Mouse (Mus musculus) lung, adult 2 months (tissue): Measurements from ENCODE around the gene Scn1b. TPM values are rescaled to one million over a fixed set of nuclear protein-coding genes. Genes with fewer than 3 reads are reported as not detected.

Experiments
- DNase-seq: peaks from one replicate; pipeline ENCODE4 v3.0.0; 2022
- H3K4me1 ChIP-seq: fragments of 200-500 bp; 2 replicates; pipeline ENCODE4 v1.6.1; 2011; ENCODE audit warnings: low read length; ENCODE audit not compliant: control insufficient read depth, insufficient read depth
- H3K4me3 ChIP-seq: fragments of 200-500 bp; replicated peaks from 2 replicates; pipeline ENCODE3; 2011; ENCODE audit warnings: low read depth, mild to moderate bottlenecking, control low read depth, low read length; ENCODE audit errors: extremely low read depth
- CTCF ChIP-seq: fragments of 200-500 bp; IDR thresholded peaks from 2 replicates; pipeline ENCODE4 v1.5.1; 2011; ENCODE audit warnings: mild to moderate bottlenecking, low read length, control low read depth; ENCODE audit not compliant: insufficient read depth
- POLR2A ChIP-seq: fragments of 200-500 bp; IDR thresholded peaks from 2 replicates; pipeline ENCODE4 v1.6.1; 2011; ENCODE audit warnings: low read depth, mild to moderate bottlenecking, control low read depth, low read length, borderline replicate concordance; ENCODE audit errors: extremely low read depth
- WGBS: fragments of 180-500 bp; shearing (Covaris S2); methylation state at CpG from one replicate; pipeline ENCODE4 v1.1.7; 2018; 5-methylcytosine and 5-hydroxymethylcytosine counted together
- polyA plus RNA-seq: library from polyadenylated mRNA; depleted of rRNA; stranded (reverse); fragments of >200 nt; gene quantifications from 2 replicates; pipeline ENCODE4 v1.2.3, GENCODE M21; 2012

Scn1b gene
- polyA plus RNA-seq, 1 experiment: 43.9 TPM

DNA sequence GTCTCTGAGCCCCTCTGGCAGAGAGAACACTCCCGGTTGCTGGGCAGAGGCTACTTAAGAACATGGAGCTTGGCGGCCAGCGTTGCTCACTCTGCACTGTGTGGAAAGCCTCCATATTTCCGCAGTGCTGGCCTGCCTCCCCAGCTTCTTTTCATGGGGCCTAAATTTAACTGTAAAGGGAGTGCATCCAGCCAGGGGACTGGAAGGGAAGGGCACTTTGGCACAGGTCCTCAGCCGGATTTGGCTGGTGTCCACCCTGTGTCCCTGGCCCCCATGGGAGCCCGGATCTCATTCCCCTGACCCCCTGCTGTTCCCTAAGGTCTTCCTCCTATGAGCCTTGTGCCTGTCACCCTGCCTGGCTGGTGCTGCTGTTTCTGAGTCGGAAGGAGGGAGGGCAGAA, 8.3 kb downstream of the Scn1b start:
- no peak for DNase-seq
- Histone ChIP-seq H3K4me1 (peaks cover 6% of the 10 kb centered on the region; the same call in 1 of the 2 replicates), H3K4me3 (no peak overlapping the region)
- TF ChIP-seq CTCF (no peak), POLR2A (no peak)
- 63% methylated on average over 7 of the region's 7 CpGs for WGBS

GRCm38 (mm10) chr7:31117465-31117864, 9.3 kb downstream of the Scn1b start:
- peaks cover 6% of the 10 kb centered on the region; the same call in 1 of the 2 replicates for H3K4me1 ChIP-seq
- H3K4me3 ChIP-seq: no peak overlapping the region
- DNase-seq: no peak
- WGBS: 91% methylated on average over 11 of the region's 11 CpGs
- no peak for TF ChIP-seq CTCF
- no peak for TF ChIP-seq POLR2A

DNA sequence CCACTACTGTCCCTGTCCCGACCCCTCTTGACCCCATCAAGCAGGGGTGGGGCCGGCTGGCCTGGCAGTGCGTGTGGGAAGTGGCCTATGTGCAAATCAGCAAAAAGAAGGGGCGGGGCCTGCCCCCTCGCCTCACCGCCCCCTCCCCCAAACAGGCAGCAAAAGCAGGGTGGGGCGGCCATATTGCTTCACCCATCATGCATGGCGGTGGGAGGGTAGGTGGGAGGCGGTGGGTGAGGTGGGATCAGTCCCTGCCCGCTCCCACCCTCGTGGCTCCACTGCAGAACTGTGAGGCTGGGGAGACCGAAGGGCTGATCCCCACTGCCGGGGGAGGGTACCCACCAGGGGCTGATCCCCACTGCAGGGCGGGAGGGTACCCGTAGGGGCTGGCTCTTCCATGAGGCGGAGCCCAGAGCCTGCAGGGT, 10.1 kb downstream of the Scn1b start:
- H3K4me3 ChIP-seq: no peak overlapping the region
- peaks cover 6% of the 10 kb centered on the region; the same call in 1 of the 2 replicates for H3K4me1 ChIP-seq
- no peak for TF ChIP-seq POLR2A
- no peak for TF ChIP-seq CTCF
- DNase-seq: no peak
- WGBS: 71% methylated on average over 16 of the region's 16 CpGs

GRCm38 (mm10) chr7:31115587-31116043, 11.2 kb downstream of the Scn1b start:
- peaks cover 6% of the 10 kb centered on the region; the same call in 1 of the 2 replicates for H3K4me1 ChIP-seq
- peak; percentile 62 for DNase-seq
- 12% methylated on average over 17 of the region's 17 CpGs for WGBS
- TF ChIP-seq CTCF (no peak), POLR2A (no peak)
- H3K4me3 ChIP-seq: no peak overlapping the region

DNA sequence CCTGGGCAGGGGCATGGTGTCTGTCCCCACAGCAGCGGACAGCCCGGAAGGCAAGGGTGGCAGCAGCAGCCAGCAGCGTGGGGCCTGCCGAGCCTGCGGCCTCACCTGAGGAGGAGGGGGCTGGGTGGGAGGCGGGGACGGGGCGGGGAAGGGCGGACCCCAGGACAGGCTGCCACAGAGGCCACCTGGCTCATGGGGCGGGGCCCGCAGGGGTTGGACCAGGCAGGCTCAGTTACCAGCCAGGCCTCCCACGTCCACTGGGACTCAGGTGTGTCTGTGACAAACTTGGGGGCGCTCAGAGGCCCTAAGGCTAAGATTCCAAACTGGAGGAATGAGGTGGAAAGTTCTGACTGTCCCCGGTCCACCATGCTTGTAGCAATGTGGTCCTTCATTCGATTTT, 11.6 kb downstream of the Scn1b start, which contains the start of gene Hpn:
TSS of gene Hpn (minus strand) at position 109 of the 400 bp plus-strand sequence.
- Histone ChIP-seq H3K4me1 (peaks cover 6% of the 10 kb centered on the region; the same call in 1 of the 2 replicates), H3K4me3 (no peak within 1 kb of the TSS)
- TF ChIP-seq CTCF (no peak), POLR2A (no peak; the same call in 1 of the 2 replicates)
- no peak for DNase-seq
- 38% methylated on average over 14 of the region's 15 CpGs for WGBS

GRCm38 (mm10) chr7:31114646-31115045, 12.2 kb downstream of the Scn1b start:
- 70% methylated on average over 10 of the region's 10 CpGs for WGBS
- peak; percentile 25 for DNase-seq
- peaks cover 6% of the 10 kb centered on the region; the same call in 1 of the 2 replicates for H3K4me1 ChIP-seq
- no peak overlapping the region for H3K4me3 ChIP-seq
- TF ChIP-seq CTCF (no peak), POLR2A (no peak)

DNA sequence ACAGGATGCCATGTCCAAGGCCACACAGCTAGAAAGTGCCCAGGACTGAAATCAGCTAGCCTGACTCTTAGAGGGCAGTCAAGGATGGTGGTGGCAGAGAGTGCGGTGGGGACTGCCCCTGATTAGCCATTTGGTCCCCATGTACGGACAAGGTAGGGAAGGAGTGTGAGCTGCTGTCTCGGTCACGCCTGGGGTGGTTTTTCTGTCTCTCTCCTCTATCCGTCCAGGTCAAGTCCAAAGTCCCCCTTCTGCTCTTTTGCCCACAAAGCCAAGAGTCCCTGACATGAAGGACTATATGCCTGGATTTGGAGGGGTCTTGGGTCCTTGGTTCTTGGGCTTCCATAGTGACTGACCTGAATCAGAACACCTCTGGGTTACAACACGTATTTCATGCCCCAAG, 13.0 kb downstream of the Scn1b start:
- no peak for TF ChIP-seq CTCF
- no peak for TF ChIP-seq POLR2A
- no peak for DNase-seq
- Histone ChIP-seq H3K4me3 (no peak overlapping the region), H3K4me1 (peaks cover 6% of the 10 kb centered on the region; the same call in 1 of the 2 replicates)
- WGBS: 96% methylated on average over 6 of the region's 6 CpGs

- no peak for DNase-seq
- peaks cover 6% of the 10 kb centered on the region; the same call in 1 of the 2 replicates for H3K4me1 ChIP-seq
- TF ChIP-seq POLR2A: no peak
- no peak overlapping the region for H3K4me3 ChIP-seq
- 51% methylated on average over 4 of the region's 4 CpGs for WGBS
These were observed 14.8 kb downstream of the Scn1b start for GRCm38 (mm10) chr7:31112036-31112435.

DNA sequence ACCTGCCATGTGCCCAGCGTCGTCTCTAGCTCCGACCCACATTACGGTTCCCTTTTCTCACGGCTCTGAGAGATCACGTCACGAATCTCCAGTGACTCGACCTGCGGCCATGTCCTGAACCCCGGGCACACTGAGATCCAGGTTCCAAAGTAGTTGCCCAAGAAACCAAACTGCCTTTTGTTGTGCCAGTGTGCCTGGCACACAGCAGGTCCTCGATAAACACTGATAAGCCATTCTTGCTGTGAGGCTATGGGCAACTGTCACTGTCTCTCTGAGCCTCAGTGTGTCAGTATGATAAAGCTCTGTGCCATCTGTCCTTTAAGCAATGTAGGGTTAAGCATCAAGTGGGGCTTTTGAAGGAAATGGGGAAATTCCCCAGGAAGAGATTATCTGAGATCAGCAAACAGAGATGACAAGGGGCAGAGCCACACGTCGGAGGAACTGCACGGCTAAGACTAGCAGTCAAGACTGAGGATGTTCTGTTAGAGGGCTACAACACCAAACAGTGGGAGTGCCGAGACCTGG, 15.9 kb downstream of the Scn1b start:
- Histone ChIP-seq H3K4me1 (peaks cover 6% of the 10 kb centered on the region; the same call in 1 of the 2 replicates), H3K4me3 (no peak overlapping the region)
- whole genome bisulfite sequencing: 71% methylated on average over 15 of the region's 15 CpGs
- DNase-seq: no peak
- TF ChIP-seq CTCF (no peak), POLR2A (no peak)

GRCm38 (mm10) chr7:31109796-31110195, 17.0 kb downstream of the Scn1b start:
- TF ChIP-seq CTCF: no peak
- no peaks in the 10 kb centered on the region for H3K4me1 ChIP-seq
- no peak for DNase-seq
- H3K4me3 ChIP-seq: no peak overlapping the region
- 87% methylated on average over 5 of the region's 5 CpGs for WGBS
